Mouse (Mus musculus): ENCODE data around the gene Styxl1.

The Styxl1 gene

DNA sequence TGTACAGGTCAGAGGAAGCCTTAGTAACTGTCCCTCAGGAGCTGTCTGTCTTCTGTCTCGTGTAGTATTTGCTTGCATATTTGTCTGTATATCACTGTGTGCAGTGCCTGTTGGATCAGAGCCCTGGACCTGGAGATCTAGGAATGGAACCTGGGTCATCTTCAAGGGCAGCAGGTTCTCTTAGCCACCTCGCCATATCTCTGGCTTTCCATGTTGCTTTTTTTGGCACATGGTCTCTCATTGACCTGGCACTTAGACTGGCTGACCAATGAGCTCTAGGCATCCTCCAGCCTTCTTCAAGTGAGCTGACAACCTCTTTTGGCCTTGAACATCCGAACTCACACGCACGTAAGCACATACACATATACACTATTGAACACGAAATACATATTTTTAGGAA is 76.0 kb downstream of the Styxl1 start:
- DNase-seq (ENCODE audit: extremely low spot score, low spot score) = no peak

DNA sequence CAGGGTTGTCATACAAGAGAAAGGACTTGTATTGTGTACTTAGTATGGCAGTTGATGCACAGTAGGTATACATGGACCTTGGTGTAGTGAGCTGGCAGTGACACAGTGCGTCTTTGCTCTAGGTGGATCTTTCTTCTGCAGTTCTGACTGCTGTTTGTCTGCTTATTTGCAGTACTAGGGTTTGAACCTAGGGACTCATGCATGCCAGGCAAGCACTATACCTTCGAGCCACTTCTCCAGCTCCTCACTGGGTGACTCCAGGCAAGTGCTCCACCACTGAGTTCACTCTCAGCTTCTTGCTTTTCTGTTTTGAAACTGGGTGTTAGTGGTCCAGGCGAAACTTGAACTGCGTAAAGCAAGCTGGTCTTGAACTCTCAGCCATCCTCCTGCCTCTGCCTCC is 76.6 kb downstream of the Styxl1 start:
- DNase-seq (ENCODE audit: extremely low spot score, low spot score) = no peak

DNA sequence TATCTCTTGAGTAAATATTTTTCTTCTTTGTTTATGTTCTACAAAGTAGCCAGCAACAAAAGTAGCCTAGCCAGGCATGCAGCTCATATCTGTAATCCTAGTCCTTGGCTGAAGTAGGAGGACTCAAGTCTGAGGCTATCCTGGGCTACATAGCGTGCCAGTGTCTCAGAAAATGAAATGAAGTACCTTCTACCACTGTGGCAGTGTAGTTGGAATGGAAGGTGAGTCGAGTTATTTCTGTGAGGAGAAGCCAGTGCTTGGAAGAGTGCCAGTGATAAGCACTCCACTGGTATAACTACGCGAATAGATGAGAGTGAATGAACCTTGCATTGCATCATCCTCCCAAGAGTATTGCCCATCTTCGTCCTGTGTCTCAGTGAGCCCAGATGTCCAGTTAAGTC is 80.5 kb downstream of the Styxl1 start:
- no peak for DNase-seq (ENCODE audit: extremely low spot score, low spot score)
